Mouse (Mus musculus): Measurements from ENCODE around the gene Rnf40.

GRCm38 (mm10) chr7:127586149-127586548, 2.4 kb upstream of the Rnf40 start:
- TF ChIP-seq CTCF (IDR thresholded peaks at IDR 0.05; ENCODE audit: control insufficient read depth, insufficient read depth, insufficient replicate concordance, low read depth, low read length): no peak
- TF ChIP-seq POLR2A (IDR thresholded peaks at IDR 0.05; ENCODE audit: control insufficient read depth, low read depth, low read length): no peak
